Mouse (Mus musculus): ENCODE data around the gene Rrm1. TPM values are rescaled to one million over a fixed set of nuclear protein-coding genes. Genes with fewer than 3 reads are reported as not detected.
A peak's percentile ranks its signal among the peaks of the same experiment; 100 is the strongest.
"Not testable (repeated sequence)": the region's sequence is repeated elsewhere in the genome, so short reads cannot be mapped to it uniquely, and the experiment has no call there.

Rrm1 gene
- polyA plus RNA-seq (2015; fragmentation: Nextera tagmentation; extraction: Ambion mirVana): 133 and 138 TPM in 2 replicates

DNA sequence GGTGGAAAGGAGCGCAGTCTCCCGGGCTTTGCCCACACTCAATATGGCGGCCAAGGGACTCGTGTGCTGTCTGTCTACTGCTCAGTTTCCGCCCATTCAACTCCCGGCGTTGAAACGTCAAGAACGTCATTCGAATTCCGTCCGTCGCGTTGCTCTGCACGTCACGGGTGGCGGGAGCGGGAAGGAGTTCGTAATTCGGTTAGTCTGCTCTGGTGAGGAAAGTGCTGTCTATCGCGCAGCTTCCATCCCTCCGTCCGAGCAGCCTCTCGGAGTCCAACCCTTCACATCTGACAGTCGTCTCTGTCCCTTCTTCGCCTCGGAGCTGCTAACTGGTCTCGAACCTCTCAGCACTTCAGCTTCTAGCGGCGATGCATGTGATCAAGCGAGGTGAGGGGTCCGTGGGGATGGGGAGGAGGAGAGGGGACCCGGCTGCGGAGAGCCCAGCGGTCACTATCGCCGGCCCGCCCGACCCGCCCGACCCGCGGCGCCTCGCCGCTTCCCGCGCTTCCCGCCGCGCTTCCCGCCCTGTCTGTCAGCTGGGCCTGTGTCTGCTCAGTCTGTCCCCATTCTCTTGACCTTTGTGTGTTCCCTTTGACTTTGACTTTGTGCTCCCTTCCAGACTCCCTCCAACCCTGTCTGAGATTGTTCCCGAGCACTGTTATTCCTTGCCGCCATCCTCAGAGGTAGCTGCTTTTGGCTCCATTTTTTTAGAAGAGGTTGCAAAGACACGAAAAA is at the start of gene Rrm1:
Gene Rrm1, plus strand, starts transcription at position 39 of the 735 bp plus-strand sequence.
- H3K27ac ChIP-seq: peak within 1 kb of the TSS; percentile 91
- ATAC-seq (ENCODE audit: insufficient read depth, low FRiP score, low read depth): peak; percentile 98
- H3K9me3 ChIP-seq: no peaks in the 10 kb centered on the region
- H3K9ac ChIP-seq: peak within 1 kb of the TSS; percentile 71
- H3K4me1 ChIP-seq: peaks cover 11% of the 10 kb centered on the region; the same call in 1 of the 2 replicates
- H3K4me3 ChIP-seq (replicated peaks): peak within 1 kb of the TSS; percentile 84
- under 1% methylated on average over 47 of the region's 56 CpGs for WGBS
- H3K27me3 ChIP-seq (replicated peaks): no peaks in the 10 kb centered on the region
- H3K36me3 ChIP-seq: peaks cover 13% of the 10 kb centered on the region
- peak within 1 kb of the TSS; percentile 60 for H3K4me2 ChIP-seq

DNA sequence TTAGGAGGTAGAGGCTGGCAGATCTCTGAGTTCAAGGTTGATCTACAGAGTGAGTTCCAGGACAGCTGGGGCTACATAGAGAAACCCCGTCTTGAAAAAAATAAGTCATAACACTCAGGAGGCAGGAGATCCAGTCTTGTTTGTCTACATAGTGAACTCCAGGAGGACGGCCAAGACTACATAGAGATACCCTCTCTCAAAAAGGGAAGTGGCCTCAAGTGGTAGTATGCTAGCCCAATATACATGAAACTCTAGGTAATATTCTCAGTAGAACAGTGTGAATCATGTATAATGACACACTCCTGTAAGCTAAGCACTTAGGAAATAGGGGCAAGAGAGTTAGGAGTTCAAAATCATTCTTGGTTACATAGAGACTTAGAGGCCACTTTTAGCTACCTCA is 47.6 kb upstream of the Rrm1 start:
- Histone ChIP-seq H3K27ac (no peak overlapping the region), H3K36me3 (no peaks in the 10 kb centered on the region), H3K27me3 (replicated peaks) (no peaks in the 10 kb centered on the region), H3K4me2 (no peak overlapping the region), H3K4me1 (no peaks in the 10 kb centered on the region), H3K4me3 (replicated peaks) (no peak overlapping the region), H3K9me3 (no peaks in the 10 kb centered on the region), H3K9ac (no peak overlapping the region)
- no peak for ATAC-seq (ENCODE audit: insufficient read depth, low FRiP score, low read depth)
- 84% methylated on average over 2 of the region's 2 CpGs for WGBS

DNA sequence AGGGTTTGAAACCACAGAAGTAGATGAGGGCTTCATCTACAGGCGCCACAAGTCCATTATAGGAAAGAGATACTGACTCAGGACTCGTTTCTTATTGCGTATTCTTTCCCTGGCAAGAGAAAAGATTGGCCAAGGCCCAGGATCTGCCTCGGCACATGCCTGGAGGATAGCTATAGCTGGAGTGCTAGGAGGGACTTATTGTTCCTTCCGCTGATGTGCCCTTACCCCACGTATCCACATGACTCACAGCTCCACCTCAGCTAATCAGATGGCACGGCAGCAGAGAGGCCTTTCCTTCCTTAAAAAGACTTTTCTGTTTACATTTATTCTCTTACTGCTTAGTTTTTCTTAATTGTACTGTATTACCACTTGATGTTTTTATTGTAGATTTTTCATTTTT is 45.6 kb upstream of the Rrm1 start:
- H3K27ac ChIP-seq: no peak overlapping the region
- H3K9me3 ChIP-seq: no peaks in the 10 kb centered on the region
- no peak overlapping the region for H3K9ac ChIP-seq
- H3K4me2 ChIP-seq: no peak overlapping the region
- no peak for ATAC-seq (ENCODE audit: insufficient read depth, low FRiP score, low read depth)
- H3K4me3 ChIP-seq (replicated peaks): no peak overlapping the region
- no peaks in the 10 kb centered on the region for H3K4me1 ChIP-seq
- H3K27me3 ChIP-seq (replicated peaks): no peaks in the 10 kb centered on the region
- no peaks in the 10 kb centered on the region for H3K36me3 ChIP-seq
- 63% methylated on average over 7 of the region's 7 CpGs for WGBS

DNA sequence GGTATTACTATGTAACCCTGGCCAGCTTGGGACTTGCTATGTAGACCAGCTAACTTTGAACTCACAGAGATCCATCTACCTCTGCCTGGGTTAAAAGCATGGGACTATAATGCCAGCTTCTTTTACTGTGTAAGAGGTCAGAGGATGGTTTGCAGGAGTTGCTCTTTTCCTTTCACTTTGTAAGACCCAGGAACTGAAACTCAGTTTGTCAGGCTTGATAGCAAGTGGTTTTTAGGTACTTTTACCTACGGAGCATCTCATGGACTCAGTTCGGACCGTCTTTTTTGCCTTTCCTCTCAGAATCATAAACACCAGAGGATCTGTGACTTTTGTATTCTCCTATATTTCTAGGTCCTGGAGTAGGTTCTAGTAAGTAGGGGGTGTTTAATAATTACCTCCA is 45.2 kb upstream of the Rrm1 start:
- no peaks in the 10 kb centered on the region for H3K9me3 ChIP-seq
- H3K4me1 ChIP-seq: no peaks in the 10 kb centered on the region
- no peaks in the 10 kb centered on the region for H3K27me3 ChIP-seq (replicated peaks)
- no peak for ATAC-seq (ENCODE audit: insufficient read depth, low FRiP score, low read depth)
- H3K9ac ChIP-seq: no peak overlapping the region
- H3K27ac ChIP-seq: no peak overlapping the region
- WGBS: 96% methylated on average over 3 of the region's 3 CpGs
- no peak overlapping the region for H3K4me3 ChIP-seq (replicated peaks)
- no peaks in the 10 kb centered on the region for H3K36me3 ChIP-seq
- H3K4me2 ChIP-seq: no peak overlapping the region

DNA sequence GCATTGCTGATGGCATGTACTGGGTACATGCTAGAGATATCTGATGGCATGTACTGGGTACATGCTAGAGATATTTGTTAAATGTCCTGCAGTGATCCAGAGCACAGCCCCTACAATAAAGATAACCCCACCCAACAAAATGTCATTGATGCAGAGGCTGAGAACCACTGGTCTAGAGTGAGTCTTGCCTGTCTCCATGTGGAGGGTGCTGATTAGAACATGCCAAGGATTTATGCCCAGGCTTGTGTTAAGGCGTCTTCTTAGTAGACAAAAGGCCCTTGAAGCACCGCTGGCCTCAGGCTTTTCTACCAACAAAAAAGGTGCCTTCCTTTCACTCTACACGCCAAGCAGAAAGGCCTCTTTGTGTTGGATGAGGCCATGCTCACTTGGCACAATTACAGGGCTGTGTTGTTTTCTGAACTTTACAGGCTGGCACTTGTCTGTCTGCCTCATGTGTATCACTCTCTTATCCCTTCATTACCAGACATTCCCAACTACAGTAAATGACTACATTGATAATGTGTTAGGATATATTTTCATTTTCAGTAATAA is 42.2 kb upstream of the Rrm1 start:
- no peak for ATAC-seq (ENCODE audit: insufficient read depth, low FRiP score, low read depth)
- no peak overlapping the region for H3K27ac ChIP-seq
- no peaks in the 10 kb centered on the region for H3K27me3 ChIP-seq (replicated peaks)
- H3K4me2 ChIP-seq: no peak overlapping the region
- H3K4me1 ChIP-seq: no peaks in the 10 kb centered on the region
- WGBS: 70% methylated on average over 3 of the region's 3 CpGs
- H3K4me3 ChIP-seq (replicated peaks): no peak overlapping the region
- H3K9me3 ChIP-seq: no peaks in the 10 kb centered on the region
- no peak overlapping the region for H3K9ac ChIP-seq
- H3K36me3 ChIP-seq: no peaks in the 10 kb centered on the region

DNA sequence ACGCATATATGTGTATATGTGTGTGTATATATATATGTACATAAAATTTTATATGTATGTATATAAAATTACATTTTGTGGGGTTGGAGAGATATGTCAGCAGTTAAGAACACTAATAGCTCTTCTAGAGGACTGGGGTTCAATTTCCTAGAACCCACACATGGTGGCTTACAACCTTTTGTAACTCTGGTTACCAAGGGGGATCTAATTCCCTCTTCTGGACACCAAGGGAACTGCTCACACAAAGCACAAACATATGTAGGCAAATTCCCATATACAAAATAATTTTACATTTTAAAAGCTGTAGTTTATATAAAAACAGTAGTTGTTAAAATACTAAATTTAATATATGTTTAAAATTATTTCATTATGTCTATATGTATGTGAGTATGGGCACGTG is 37.4 kb upstream of the Rrm1 start:
- Histone ChIP-seq H3K4me2 (no peak overlapping the region), H3K9ac (no peak overlapping the region), H3K27me3 (replicated peaks) (no peaks in the 10 kb centered on the region), H3K4me1 (no peaks in the 10 kb centered on the region), H3K9me3 (no peaks in the 10 kb centered on the region), H3K27ac (no peak overlapping the region), H3K36me3 (no peaks in the 10 kb centered on the region), H3K4me3 (replicated peaks) (no peak overlapping the region)
- WGBS: 83% methylated on average over 2 of the region's 2 CpGs
- ATAC-seq (ENCODE audit: insufficient read depth, low FRiP score, low read depth): no peak

DNA sequence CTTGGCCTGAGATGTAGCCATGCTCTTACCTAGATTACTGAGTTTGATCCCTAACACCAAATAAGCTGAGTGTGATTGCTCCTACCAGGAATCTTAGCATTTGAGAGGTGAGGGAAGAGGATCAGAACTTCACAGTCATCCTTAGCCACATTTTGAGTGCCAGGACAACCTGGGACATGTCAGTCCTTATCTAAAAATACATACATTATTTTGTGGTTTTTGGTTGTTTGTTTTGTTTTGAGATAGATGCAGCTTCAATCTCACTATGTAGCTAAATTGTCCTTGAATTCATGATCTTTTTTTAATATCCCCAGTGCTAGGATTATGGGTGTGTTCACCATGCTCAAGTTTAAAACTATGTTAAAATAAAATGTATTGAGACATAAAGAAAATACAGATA is 34.1 kb upstream of the Rrm1 start:
- Histone ChIP-seq H3K9ac (no peak overlapping the region), H3K36me3 (no peaks in the 10 kb centered on the region), H3K9me3 (no peaks in the 10 kb centered on the region), H3K4me2 (no peak overlapping the region), H3K27ac (no peak overlapping the region), H3K4me1 (no peaks in the 10 kb centered on the region), H3K4me3 (replicated peaks) (no peak overlapping the region), H3K27me3 (replicated peaks) (no peaks in the 10 kb centered on the region)
- ATAC-seq (ENCODE audit: insufficient read depth, low FRiP score, low read depth): no peak

DNA sequence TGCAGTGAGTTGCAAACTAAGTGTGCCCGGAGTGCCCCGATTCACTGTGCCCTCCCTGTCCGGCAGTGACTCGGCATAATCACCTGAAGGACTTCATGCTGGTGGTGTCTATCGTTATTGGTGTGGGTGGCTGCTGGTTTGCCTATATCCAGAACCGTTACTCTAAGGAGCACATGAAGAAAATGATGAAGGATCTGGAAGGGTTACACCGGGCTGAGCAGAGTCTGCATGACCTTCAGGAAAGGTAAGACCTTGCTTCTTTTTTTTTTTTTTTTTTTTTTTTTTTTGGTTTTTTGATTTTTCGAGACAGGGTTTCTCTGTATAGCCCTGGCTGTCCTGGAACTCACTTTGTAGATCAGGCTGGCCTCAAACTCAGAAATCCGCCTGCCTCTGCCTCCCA is 26.2 kb upstream of the Rrm1 start:
- 89% methylated on average over 9 of the region's 9 CpGs for WGBS
- not testable (repeated sequence) for H3K4me1 ChIP-seq; H3K9me3 ChIP-seq; H3K4me2 ChIP-seq; H3K9ac ChIP-seq; ATAC-seq (ENCODE audit: insufficient read depth, low FRiP score, low read depth); H3K27ac ChIP-seq; H3K27me3 ChIP-seq (replicated peaks); H3K4me3 ChIP-seq (replicated peaks); H3K36me3 ChIP-seq

DNA sequence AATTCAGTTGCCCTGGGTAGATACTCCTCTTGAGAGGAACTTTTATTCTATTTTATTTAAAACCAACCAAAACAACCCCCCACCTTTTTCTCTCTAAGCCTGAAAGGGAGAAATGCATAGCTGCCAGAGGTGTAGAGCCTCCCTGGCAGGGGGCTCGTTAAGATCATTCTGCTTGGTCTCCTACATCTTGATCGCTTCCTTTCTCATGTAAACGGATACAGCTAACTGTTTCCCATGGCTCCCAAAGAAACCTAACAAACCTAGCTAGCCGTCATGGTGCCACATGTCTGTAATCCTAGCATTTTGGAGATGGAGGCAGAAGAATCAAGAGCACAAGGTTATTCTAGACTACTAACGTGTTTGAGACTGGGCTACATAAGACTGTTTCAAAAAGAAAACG is 25.7 kb upstream of the Rrm1 start:
- no peak overlapping the region for H3K4me2 ChIP-seq
- 50% methylated on average over 6 of the region's 6 CpGs for WGBS

DNA sequence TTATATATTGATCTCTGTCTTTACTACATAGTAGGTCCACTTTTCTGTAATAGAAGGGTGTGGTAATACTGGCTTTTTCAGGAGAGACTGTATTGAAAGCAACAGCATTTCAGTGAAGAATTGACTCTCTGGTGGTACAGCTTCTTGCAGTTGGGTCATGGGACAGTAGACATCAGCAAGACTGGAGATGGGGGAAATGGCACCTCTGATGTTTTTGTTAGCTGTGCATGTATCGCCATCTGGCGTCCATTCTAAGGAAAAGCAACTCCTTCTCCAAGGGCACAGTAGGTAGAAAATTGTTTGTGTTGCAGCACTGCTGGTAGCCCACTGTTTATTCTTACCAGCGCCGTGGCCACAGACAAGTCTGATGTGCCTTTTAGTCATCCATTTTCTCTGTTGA is 24.1 kb upstream of the Rrm1 start:
- no peak; the same call in 1 of the 2 replicates for ATAC-seq (ENCODE audit: insufficient read depth, low FRiP score, low read depth)
- H3K9me3 ChIP-seq: no peaks in the 10 kb centered on the region
- no peak overlapping the region for H3K9ac ChIP-seq
- 1% methylated on average over 4 of the region's 4 CpGs for WGBS
- no peaks in the 10 kb centered on the region for H3K36me3 ChIP-seq
- no peak overlapping the region for H3K4me3 ChIP-seq (replicated peaks)
- H3K4me1 ChIP-seq: no peaks in the 10 kb centered on the region
- H3K27me3 ChIP-seq (replicated peaks): no peaks in the 10 kb centered on the region
- H3K4me2 ChIP-seq: no peak overlapping the region
- H3K27ac ChIP-seq: no peak overlapping the region

More for the DNA sequence above, 25.7 kb upstream of the Rrm1 start:
- Histone ChIP-seq H3K9me3 (no peaks in the 10 kb centered on the region), H3K27ac (no peak overlapping the region), H3K36me3 (no peaks in the 10 kb centered on the region), H3K4me3 (replicated peaks) (no peak overlapping the region), H3K9ac (no peak overlapping the region), H3K27me3 (replicated peaks) (no peaks in the 10 kb centered on the region), H3K4me1 (no peaks in the 10 kb centered on the region)
- no peak for ATAC-seq (ENCODE audit: insufficient read depth, low FRiP score, low read depth)

DNA sequence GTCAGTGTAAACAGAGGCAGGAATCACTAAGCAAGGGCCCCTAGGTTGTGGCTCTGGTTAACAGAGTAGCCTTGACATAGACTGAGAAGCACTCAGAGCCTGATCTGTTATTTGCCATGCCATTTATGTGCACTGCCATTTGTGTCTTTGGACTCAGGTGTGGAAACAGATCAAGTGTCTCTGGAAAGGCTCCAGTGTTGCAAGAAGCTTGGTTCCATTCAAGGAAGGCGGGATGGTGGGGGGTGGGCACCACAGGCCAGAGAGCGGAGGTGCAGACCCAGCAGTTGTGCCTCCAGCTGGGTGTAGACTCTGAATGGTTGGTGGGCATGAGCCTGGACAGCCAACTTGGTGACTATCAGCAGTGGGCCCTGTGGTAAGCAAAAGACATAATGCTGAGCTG is 19.5 kb upstream of the Rrm1 start:
- Histone ChIP-seq H3K4me1 (no peaks in the 10 kb centered on the region), H3K9ac (no peak overlapping the region), H3K27ac (no peak overlapping the region), H3K9me3 (no peaks in the 10 kb centered on the region), H3K27me3 (replicated peaks) (no peaks in the 10 kb centered on the region), H3K4me3 (replicated peaks) (no peak overlapping the region), H3K4me2 (no peak overlapping the region), H3K36me3 (no peaks in the 10 kb centered on the region)
- 88% methylated on average over 2 of the region's 2 CpGs for WGBS
- no peak for ATAC-seq (ENCODE audit: insufficient read depth, low FRiP score, low read depth)

DNA sequence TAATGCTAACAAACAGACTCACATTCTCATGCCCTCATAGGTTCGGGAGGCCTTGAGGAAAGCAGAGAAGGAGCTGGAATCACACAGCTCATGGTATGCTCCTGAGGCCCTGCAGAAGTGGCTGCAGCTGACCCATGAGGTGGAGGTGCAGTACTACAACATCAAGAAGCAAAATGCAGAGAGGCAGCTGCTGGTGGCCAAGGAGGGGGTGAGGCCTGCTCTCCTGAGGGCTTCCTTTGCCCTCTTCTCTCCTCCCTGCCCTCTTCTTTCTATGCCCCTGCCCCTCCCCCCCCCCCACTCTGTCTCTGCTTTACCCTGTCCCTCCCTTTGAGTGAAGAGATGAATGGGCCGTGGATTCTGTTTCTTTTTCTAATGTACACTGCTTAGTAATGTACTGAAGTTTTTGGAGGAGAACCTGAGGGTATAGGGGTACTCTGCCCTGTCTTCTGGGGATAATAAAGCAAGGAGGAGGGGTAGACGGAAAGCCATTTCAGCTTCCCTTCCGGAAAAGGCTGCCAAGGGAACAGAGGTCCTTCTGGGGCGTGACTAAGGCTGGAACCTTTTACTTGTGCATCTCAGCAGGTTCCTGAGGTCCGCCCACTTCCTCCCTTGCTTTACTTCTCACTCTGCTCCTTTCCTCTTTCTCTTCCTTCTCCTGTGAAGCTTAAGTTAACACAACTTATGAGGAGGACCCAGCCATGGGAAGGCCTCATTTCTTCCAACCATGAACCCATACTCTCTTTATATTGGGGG is 15.4 kb upstream of the Rrm1 start:
- Histone ChIP-seq H3K36me3 (no peaks in the 10 kb centered on the region), H3K4me3 (replicated peaks) (no peak overlapping the region), H3K4me1 (no peaks in the 10 kb centered on the region), H3K9ac (no peak overlapping the region), H3K4me2 (no peak overlapping the region), H3K27me3 (replicated peaks) (no peaks in the 10 kb centered on the region), H3K9me3 (no peaks in the 10 kb centered on the region), H3K27ac (no peak overlapping the region)
- 69% methylated on average over 6 of the region's 6 CpGs for WGBS
- ATAC-seq (ENCODE audit: insufficient read depth, low FRiP score, low read depth): no peak

Measured in stomach, embryonic 15.5 days (tissue).